ENCODE assay signal across 26 mouse cellular contexts in genomic region chr17:25755086-25755485, GRCm38 (mm10). TPM values are rescaled to one million over a fixed set of nuclear protein-coding genes. Genes with fewer than 3 reads are reported as not detected.
A peak's percentile ranks its signal among the peaks of the same experiment; 100 is the strongest.
DNase-seq lines count a peak whose midpoint lies in the region; ATAC-seq and TF ChIP-seq lines count a peak whose summit lies in the region.
"Had no signal": no experiment of that assay in that cellular context is flagged by ENCODE, and none has a peak within 500 bp of the region (broad histone marks: within the 10 kb centered on the region; RNA-seq: fewer than 3 reads in every experiment).

No protein-coding gene starts in this region.

- intact Hi-C loops in left cerebral cortex, postnatal 14 days (cut with DNase I): no loop called here

- no peaks in the 10 kb centered on the region for H3K36me3 ChIP-seq in lung, embryonic 15.5 days
- no peaks in the 10 kb centered on the region for H3K36me3 ChIP-seq in stomach, embryonic 16.5 days (ENCODE audit: control insufficient read depth, insufficient read depth, low read length)
- no peaks in the 10 kb centered on the region for H3K36me3 ChIP-seq in stomach, postnatal 0 days (ENCODE audit: control insufficient read depth, insufficient read depth, low read length)
- H3K36me3 ChIP-seq in myocyte (ENCODE audit: control insufficient read depth, insufficient read depth): no peaks in the 10 kb centered on the region
- H3K36me3 ChIP-seq: forebrain, embryonic 12.5 days; G1E; heart, embryonic 15.5 days; hindbrain, embryonic 13.5 days had no signal

- DNase-seq in lung, postnatal 14 days: no peak
- DNase-seq in stomach, postnatal 0 days (ENCODE audit: low spot score): no peak
- peak; percentile 86 for DNase-seq in R1 (ENCODE audit: low read depth, low spot score)
- DNase-seq in adrenal gland, postnatal 10 days: no peak
- DNase-seq in left cerebral cortex, postnatal 14 days (ENCODE audit: low spot score in 2 of 2): no peak
- DNase-seq: adrenal gland, postnatal 25 days; cerebellum, adult 2 months; cerebellum, postnatal 10 days; gastrocnemius, postnatal 14 days; heart, adult 2 months; heart, postnatal 14 days had no signal

- H3K79me2 ChIP-seq in myocyte (ENCODE audit: control insufficient read depth, insufficient read depth): no peaks in the 10 kb centered on the region

- WGBS in lung, embryonic 15.5 days: 63% methylated on average over 4 of the region's 4 CpGs
- 68% methylated on average over 4 of the region's 4 CpGs for WGBS in stomach, embryonic 16.5 days
- WGBS in stomach, postnatal 0 days: 72% methylated on average over 4 of the region's 4 CpGs

- H3K9ac ChIP-seq in lung, embryonic 15.5 days: no peak overlapping the region
- H3K9ac ChIP-seq in stomach, embryonic 16.5 days (ENCODE audit: low read length): peak overlapping the region; percentile 35
- no peak overlapping the region for H3K9ac ChIP-seq in stomach, postnatal 0 days (ENCODE audit: low read length)
- H3K9ac ChIP-seq: forebrain, embryonic 12.5 days; heart, embryonic 15.5 days; hindbrain, embryonic 13.5 days had no signal

- no peak for TF ChIP-seq EP300 in stomach, postnatal 0 days (optimal IDR thresholded peaks at IDR 0.05)

- H3K4me1 ChIP-seq in lung, embryonic 15.5 days: peaks cover 27% of the 10 kb centered on the region
- H3K4me1 ChIP-seq in stomach, embryonic 16.5 days (ENCODE audit: control insufficient read depth, insufficient read depth, low read length): peaks cover 9% of the 10 kb centered on the region
- H3K4me1 ChIP-seq in stomach, postnatal 0 days (replicated peaks; ENCODE audit: control insufficient read depth, insufficient read depth): no peaks in the 10 kb centered on the region

- no peak overlapping the region for H3K4me2 ChIP-seq in lung, embryonic 15.5 days
- H3K4me2 ChIP-seq in stomach, embryonic 16.5 days (ENCODE audit: low read depth, low read length): no peak overlapping the region
- H3K4me2 ChIP-seq in stomach, postnatal 0 days (replicated peaks; ENCODE audit: low read depth): no peak overlapping the region
- H3K4me2 ChIP-seq in myocyte (ENCODE audit: low read depth): peak overlapping the region; percentile 64
- H3K4me2 ChIP-seq: forebrain, embryonic 12.5 days; heart, embryonic 11.5 days; heart, embryonic 15.5 days; hindbrain, embryonic 13.5 days had no signal

- TF ChIP-seq CTCF in stomach, postnatal 0 days (IDR thresholded peaks at IDR 0.05; ENCODE audit: low read depth): no peak

- no peak overlapping the region for H3K4me3 ChIP-seq in lung, embryonic 15.5 days
- H3K4me3 ChIP-seq in stomach, embryonic 16.5 days (replicated peaks; ENCODE audit: low read length): no peak overlapping the region
- H3K4me3 ChIP-seq in stomach, postnatal 0 days (ENCODE audit: low read depth, low read length): no peak overlapping the region
- no peak overlapping the region for H3K4me3 ChIP-seq in myocyte
- H3K4me3 ChIP-seq: forebrain, embryonic 12.5 days; heart, adult 2 months; heart, embryonic 15.5 days; hindbrain, embryonic 13.5 days had no signal

- H3K27me3 ChIP-seq in lung, embryonic 15.5 days: no peaks in the 10 kb centered on the region
- H3K27me3 ChIP-seq in stomach, embryonic 16.5 days (ENCODE audit: control insufficient read depth, insufficient read depth, low read length): no peaks in the 10 kb centered on the region
- H3K27me3 ChIP-seq in stomach, postnatal 0 days (ENCODE audit: control insufficient read depth, insufficient read depth, low read length): no peaks in the 10 kb centered on the region
- H3K27me3 ChIP-seq in myocyte (ENCODE audit: control insufficient read depth, insufficient read depth, insufficient read length): no peaks in the 10 kb centered on the region

- H3K9me3 ChIP-seq in lung, embryonic 15.5 days: no peaks in the 10 kb centered on the region
- H3K9me3 ChIP-seq in stomach, embryonic 16.5 days (replicated peaks; ENCODE audit: control insufficient read depth, low read length): no peaks in the 10 kb centered on the region
- H3K9me3 ChIP-seq in stomach, postnatal 0 days (ENCODE audit: control insufficient read depth, low read length): no peaks in the 10 kb centered on the region
- H3K9me3 ChIP-seq: forebrain, embryonic 12.5 days; G1E; heart, embryonic 15.5 days; hindbrain, embryonic 13.5 days had no signal

- H3K27ac ChIP-seq in lung, embryonic 15.5 days: peak overlapping the region; percentile 73; the same call in 1 of the 2 replicates
- peak overlapping the region; percentile 66; the same call in 1 of the 2 replicates for H3K27ac ChIP-seq in stomach, embryonic 16.5 days (ENCODE audit: low read length)
- no peak overlapping the region for H3K27ac ChIP-seq in stomach, postnatal 0 days (replicated peaks)
- H3K27ac ChIP-seq: forebrain, embryonic 12.5 days; heart, adult 2 months; heart, embryonic 15.5 days; hindbrain, embryonic 13.5 days; hindbrain, postnatal 0 days had no signal

- ATAC-seq in lung, embryonic 15.5 days (ENCODE audit: borderline replicate concordance, extremely low read depth, low FRiP score, low TSS enrichment): no peak
- no peak for ATAC-seq in stomach, embryonic 16.5 days (ENCODE audit: insufficient read depth, low FRiP score)
- no peak for ATAC-seq in stomach, postnatal 0 days (ENCODE audit: low FRiP score, low TSS enrichment)
- ATAC-seq: activated CD4-positive, CD25-positive, alpha-beta regulatory T cell, adult 4 months; forebrain, embryonic 16.5 days; hindbrain, postnatal 0 days had no signal

- no peak for TF ChIP-seq POLR2A in myocyte (IDR thresholded peaks at IDR 0.05; ENCODE audit: insufficient read length, low read depth)

- no peak overlapping the region for H3ac ChIP-seq in myocyte (ENCODE audit: control insufficient read depth, insufficient read length)

TF ChIP-seq in myocyte, 11 proteins besides CTCF, POLR2A, EP300 and RAD21:
- TF ChIP-seq SRF (IDR thresholded peaks at IDR 0.05; ENCODE audit: control insufficient read depth, insufficient read length, low read depth) (no peak), USF1 (IDR thresholded peaks at IDR 0.05; ENCODE audit: low read depth) (no peak), MYOG (IDR thresholded peaks at IDR 0.05; ENCODE audit: control insufficient read depth in 1 of 3, insufficient read depth in 1 of 3, insufficient read length in 2 of 3, low read depth in 2 of 3) (no peak), MAX (IDR thresholded peaks at IDR 0.05; ENCODE audit: low read depth) (no peak), MYOD1 (IDR thresholded peaks at IDR 0.05; ENCODE audit: control insufficient read depth in 1 of 3, insufficient read length in 2 of 3, low read depth in 2 of 3) (no peak), TCF12 (IDR thresholded peaks at IDR 0.05; ENCODE audit: insufficient read depth, poor library complexity, severe bottlenecking) (no peak), E2F4 (IDR thresholded peaks at IDR 0.05; ENCODE audit: insufficient read depth) (no peak), CEBPB (IDR thresholded peaks at IDR 0.05; ENCODE audit: insufficient read depth, poor library complexity, severe bottlenecking) (no peak), POLR2AphosphoS2 (IDR thresholded peaks at IDR 0.05; ENCODE audit: insufficient read length, low read depth) (no peak), REST (IDR thresholded peaks at IDR 0.05; ENCODE audit: insufficient read depth, insufficient read length) (no peak), TCF3 (IDR thresholded peaks at IDR 0.05; ENCODE audit: insufficient read length, low read depth) (no peak)

RNA-seq across cellular contexts. Expression of gene Msln, which starts 0.9 kb away (rescaled TPM):
- 15.8 and 24.2 TPM in 2 replicates for polyA plus RNA-seq in lung, embryonic 15.5 days (2015; fragmentation: Nextera tagmentation; extraction: Ambion mirVana)
- 77.0 and 104 TPM in 2 replicates for polyA plus RNA-seq in stomach, embryonic 16.5 days (2015; fragmentation: Nextera tagmentation; extraction: Ambion mirVana)
- polyA plus RNA-seq in stomach, postnatal 0 days (2015; fragmentation: Nextera tagmentation; extraction: Ambion mirVana): 54.8 and 70.6 TPM in 2 replicates
- 91.8 TPM for polyA plus RNA-seq in myocyte (2012; fragmentation: generic; extraction: Trizol)
- total RNA-seq in adrenal gland, postnatal 10 days (2021): 10 to 100 TPM; 13.6 to 19.0 TPM
- 1 to 10 TPM; 6.2 to 6.5 TPM for total RNA-seq in left cerebral cortex, postnatal 14 days (2021)
- total RNA-seq: hematopoietic stem cell, adult 5-6 weeks had no signal
- polyA plus RNA-seq: activated CD4-positive, CD25-positive, alpha-beta regulatory T cell, adult 4 months; embryonic facial prominence, embryonic 11.5 days; G1E had no signal

RNA-seq across cellular contexts. Expression of gene Narfl, which starts 18.5 kb away (rescaled TPM):
- 25.8 and 30.2 TPM in 2 replicates for polyA plus RNA-seq in lung, embryonic 15.5 days (2015; fragmentation: Nextera tagmentation; extraction: Ambion mirVana)
- polyA plus RNA-seq in stomach, embryonic 16.5 days (2015; fragmentation: Nextera tagmentation; extraction: Ambion mirVana): 28.3 and 28.6 TPM in 2 replicates
- 19.1 and 20.9 TPM in 2 replicates for polyA plus RNA-seq in stomach, postnatal 0 days (2015; fragmentation: Nextera tagmentation; extraction: Ambion mirVana)
- polyA plus RNA-seq in myocyte (2012; fragmentation: generic; extraction: Trizol): 31.4 TPM
- total RNA-seq in adrenal gland, postnatal 10 days (2021): 10 to 100 TPM; 31.9 to 39.7 TPM
- total RNA-seq in left cerebral cortex, postnatal 14 days (2021): 10 to 100 TPM; 28.8 to 32.8 TPM

RNA-seq across cellular contexts. Expression of gene Mslnl, which starts 19.2 kb away (rescaled TPM):
- polyA plus RNA-seq in lung, embryonic 15.5 days (2015; fragmentation: Nextera tagmentation; extraction: Ambion mirVana): 0.44 and 0.71 TPM in 2 replicates
- polyA plus RNA-seq in stomach, embryonic 16.5 days (2015; fragmentation: Nextera tagmentation; extraction: Ambion mirVana): 0.05 and 0.14 TPM in 2 replicates
- 0.05 and 0.10 TPM in 2 replicates for polyA plus RNA-seq in stomach, postnatal 0 days (2015; fragmentation: Nextera tagmentation; extraction: Ambion mirVana)
- not detected for polyA plus RNA-seq in myocyte (2012; fragmentation: generic; extraction: Trizol)
- not detected for total RNA-seq in adrenal gland, postnatal 10 days (2021)
- not detected for total RNA-seq in left cerebral cortex, postnatal 14 days (2021)
- total RNA-seq: adrenal gland, adult 18-20 months; adrenal gland, postnatal 25 days; G1E; gastrocnemius, adult 18-20 months; gastrocnemius, postnatal 14 days; heart, adult 2 months; heart, postnatal 14 days; hematopoietic stem cell, adult 5-6 weeks had no signal
- polyA plus RNA-seq: forebrain, embryonic 16.5 days; G1E; heart, embryonic 11.5 days; heart, embryonic 15.5 days; hindbrain, embryonic 13.5 days; hindbrain, postnatal 0 days had no signal

RNA-seq across cellular contexts. Expression of gene Rpusd1, which starts 27.6 kb away (rescaled TPM):
- polyA plus RNA-seq in lung, embryonic 15.5 days (2015; fragmentation: Nextera tagmentation; extraction: Ambion mirVana): 24.5 and 24.7 TPM in 2 replicates
- polyA plus RNA-seq in stomach, embryonic 16.5 days (2015; fragmentation: Nextera tagmentation; extraction: Ambion mirVana): 17.5 and 18.9 TPM in 2 replicates
- polyA plus RNA-seq in stomach, postnatal 0 days (2015; fragmentation: Nextera tagmentation; extraction: Ambion mirVana): 10.3 and 10.5 TPM in 2 replicates
- 13.0 TPM for polyA plus RNA-seq in myocyte (2012; fragmentation: generic; extraction: Trizol)
- total RNA-seq in adrenal gland, postnatal 10 days (2021): 10 to 100 TPM in 1 of 2 experiments, 1 to 10 TPM in 1; 9.5 to 11.0 TPM
- 10 to 100 TPM; 34.2 to 35.5 TPM for total RNA-seq in left cerebral cortex, postnatal 14 days (2021)

RNA-seq across cellular contexts. Expression of gene Chtf18, which starts 27.9 kb away (rescaled TPM):
- 36.7 and 42.0 TPM in 2 replicates for polyA plus RNA-seq in lung, embryonic 15.5 days (2015; fragmentation: Nextera tagmentation; extraction: Ambion mirVana)
- 22.9 and 25.1 TPM in 2 replicates for polyA plus RNA-seq in stomach, embryonic 16.5 days (2015; fragmentation: Nextera tagmentation; extraction: Ambion mirVana)
- polyA plus RNA-seq in stomach, postnatal 0 days (2015; fragmentation: Nextera tagmentation; extraction: Ambion mirVana): 4.2 and 5.4 TPM in 2 replicates
- 7.2 TPM for polyA plus RNA-seq in myocyte (2012; fragmentation: generic; extraction: Trizol)
- total RNA-seq in adrenal gland, postnatal 10 days (2021): 10 to 100 TPM in 1 of 2 experiments, 1 to 10 TPM in 1; 7.9 to 11.2 TPM
- 1 to 10 TPM; 1.9 to 4.3 TPM for total RNA-seq in left cerebral cortex, postnatal 14 days (2021)
